In the genomic region with DNA sequence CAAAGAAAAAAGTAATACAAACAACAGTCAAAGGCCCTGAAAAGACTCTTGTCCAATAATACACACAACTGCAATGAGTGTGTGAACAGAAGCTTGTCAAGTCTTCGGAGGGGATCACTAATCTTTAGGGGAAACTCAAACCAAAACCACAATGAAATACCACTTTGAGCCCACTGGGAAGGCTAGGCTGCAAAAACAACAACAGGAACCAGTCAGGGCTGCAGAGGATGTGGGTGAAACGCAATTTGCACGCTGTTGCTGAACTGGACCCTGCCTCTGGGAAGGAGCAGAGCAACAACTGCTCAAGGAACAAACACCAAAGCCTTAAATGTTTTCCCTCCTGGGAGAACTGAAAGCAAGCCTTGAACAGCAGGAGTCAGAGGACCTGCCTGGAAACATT, we compare ENCODE assay signal across 22 mouse cellular contexts.
"Had no signal": no experiment of that assay in that cellular context is flagged by ENCODE, and none has a peak within 500 bp of the region (broad histone marks: within the 10 kb centered on the region; RNA-seq: fewer than 3 reads in every experiment).

No protein-coding gene starts in this region.

- ATAC-seq: liver, embryonic 12.5 days; midbrain, embryonic 13.5 days; midbrain, embryonic 16.5 days had no signal

- H3K36me3 ChIP-seq: liver, embryonic 12.5 days; midbrain, embryonic 13.5 days; neural tube, embryonic 13.5 days; neural tube, embryonic 15.5 days; stomach, embryonic 15.5 days had no signal

- H3K9ac ChIP-seq: liver, embryonic 12.5 days; liver, embryonic 14.5 days; lung, embryonic 14.5 days; midbrain, embryonic 13.5 days; neural tube, embryonic 13.5 days; neural tube, embryonic 15.5 days; stomach, embryonic 15.5 days had no signal

- H3K4me2 ChIP-seq: liver, embryonic 12.5 days; lung, embryonic 14.5 days; midbrain, embryonic 11.5 days; midbrain, embryonic 13.5 days; neural tube, embryonic 13.5 days; neural tube, embryonic 15.5 days; stomach, embryonic 15.5 days had no signal

- H3K27ac ChIP-seq: liver, embryonic 12.5 days; liver, embryonic 14.5 days; midbrain, embryonic 13.5 days; neural tube, embryonic 13.5 days; neural tube, embryonic 15.5 days; stomach, embryonic 15.5 days; stomach, postnatal 0 days had no signal

- DNase-seq: lung, adult 18-20 months; lung, embryonic 14.5 days; lung, postnatal 10 days; lung, postnatal 4 days; retina, postnatal 1 day; right cerebral cortex, adult 18-20 months; right cerebral cortex, postnatal 25 days; right cerebral cortex, postnatal 4 days; spleen, adult 18-20 months; thymus, adult 2 months; thymus, postnatal 25 days; thymus, postnatal 4 days had no signal

- H3K4me3 ChIP-seq: liver, embryonic 12.5 days; midbrain, embryonic 13.5 days; myocyte; neural tube, embryonic 13.5 days; neural tube, embryonic 15.5 days; stomach, embryonic 15.5 days had no signal

- H3K9me3 ChIP-seq: liver, embryonic 12.5 days; midbrain, embryonic 13.5 days; neural tube, embryonic 13.5 days; neural tube, embryonic 15.5 days; stomach, embryonic 15.5 days had no signal

- H3K4me1 ChIP-seq: stomach, embryonic 15.5 days had no signal
